Mouse (Mus musculus) adrenal gland, postnatal 36 days (tissue): ENCODE measurements around the gene Tex45. TPM values are rescaled to one million over a fixed set of nuclear protein-coding genes. Genes with fewer than 3 reads are reported as not detected.

Source experiments
- DNase-seq, 2 experiments: peaks; one replicate each; pipeline ENCODE4 v3.0.0; 2021; ENCODE audit warnings: mixed read lengths in 1 of 2
- total RNA-seq, 2 experiments: library from RNA; stranded (reverse); gene quantifications; 2 replicates each; pipeline ENCODE4 v1.2.3; 2021

The Tex45 gene
- total RNA-seq, 2 experiments from 2014 or later = not detected

- DNase-seq = no peak
Measured at GRCm38 (mm10) chr8:3536053-3536841, 65.6 kb downstream of the Tex45 start.

Other genes with a start within 250 kb of the Tex45 start
- gene Insr, start 191.2 kb upstream of the Tex45 start, total RNA-seq = 100 to 1,000 TPM; 134 to 182 TPM
- under 1 TPM; 0.40 to 0.79 TPM for gene A430078G23Rik, start 117.4 kb upstream of the Tex45 start, total RNA-seq
- gene Arhgef18, start 77.9 kb upstream of the Tex45 start, total RNA-seq = 10 to 100 TPM; 33.9 to 38.4 TPM
- gene Pex11g, start 3.2 kb upstream of the Tex45 start, total RNA-seq = 10 to 100 TPM in 1 of 2 experiments, 1 to 10 TPM in 1; 5.7 to 13.6 TPM
- 10 to 100 TPM; 18.3 to 22.3 TPM for gene Zfp358, start 22.3 kb downstream of the Tex45 start, total RNA-seq
- 10 to 100 TPM; 36.1 to 39.8 TPM for gene Mcoln1, start 29.6 kb downstream of the Tex45 start, total RNA-seq
- 10 to 100 TPM; 35.8 to 37.1 TPM for gene Pnpla6, start 44.5 kb downstream of the Tex45 start, total RNA-seq
- gene C330021F23Rik, start 97.1 kb downstream of the Tex45 start, total RNA-seq = under 1 TPM in 1 of 2 experiments, not detected in 1; 0.23 TPM
- 1 to 10 TPM; 5.5 to 5.6 TPM for gene Camsap3, start 116.4 kb downstream of the Tex45 start, total RNA-seq
- gene Xab2, start 150.5 kb downstream of the Tex45 start, total RNA-seq = 10 to 100 TPM; 36.0 to 40.7 TPM
- gene Pet100, start 150.7 kb downstream of the Tex45 start, total RNA-seq = 100 to 1,000 TPM; 113 to 119 TPM
- gene Pcp2, start 154.7 kb downstream of the Tex45 start, total RNA-seq = not detected
- gene Stxbp2, start 160.1 kb downstream of the Tex45 start, total RNA-seq = 100 to 1,000 TPM in 1 of 2 experiments, 10 to 100 TPM in 1; 76.0 to 109 TPM
- gene Retn, start 184.9 kb downstream of the Tex45 start, total RNA-seq = 100 to 1,000 TPM in 1 of 2 experiments, 10 to 100 TPM in 1; 89.6 to 156 TPM
- under 1 TPM in 1 of 2 experiments, not detected in 1; 0.79 TPM for gene Mcemp1, start 194.9 kb downstream of the Tex45 start, total RNA-seq
- 10 to 100 TPM; 46.7 to 70.7 TPM for gene Fcor, start 201.5 kb downstream of the Tex45 start, total RNA-seq
- 10 to 100 TPM; 20.7 to 21.0 TPM for gene Trappc5, start 205.4 kb downstream of the Tex45 start, total RNA-seq
- gene Fcer2a, start 223.3 kb downstream of the Tex45 start, total RNA-seq = not detected
- gene Clec4g, start 249.8 kb downstream of the Tex45 start, total RNA-seq = not detected